Mouse (Mus musculus): ENCODE data around the gene Daam1. TPM values are rescaled to one million over a fixed set of nuclear protein-coding genes. Genes with fewer than 3 reads are reported as not detected.
A peak's percentile ranks its signal among the peaks of the same experiment; 100 is the strongest.

Gene Daam1
- polyA plus RNA-seq, 1 experiment from 2014 or later, result 5.0 TPM

- no peaks in the 10 kb centered on the region for H3K27me3 ChIP-seq (ENCODE audit: insufficient read depth, low read length)
- H3K9ac ChIP-seq (ENCODE audit: low read depth, low read length), result no peak overlapping the region
- peaks cover 21% of the 10 kb centered on the region for H3K36me3 ChIP-seq (ENCODE audit: insufficient read depth, low read length)
- no peaks in the 10 kb centered on the region for H3K9me3 ChIP-seq (replicated peaks; ENCODE audit: low read length)
- WGBS, result 88% methylated on average over 11 of the region's 11 CpGs
- no peak overlapping the region for H3K27ac ChIP-seq
- TF ChIP-seq CTCF (IDR thresholded peaks at IDR 0.05; ENCODE audit: low read depth), result no peak
- H3K4me3 ChIP-seq (replicated peaks; ENCODE audit: low read depth, low read length), result no peak overlapping the region
- 0 out of 2 replicates have a peak, but pooled peaks cover 4% of the 10 kb centered on the region for H3K4me1 ChIP-seq (replicated peaks; ENCODE audit: insufficient read depth, low read length)
- no peak overlapping the region for H3K4me2 ChIP-seq (ENCODE audit: low read length)
- ATAC-seq (replicated peaks; ENCODE audit: low FRiP score, low read depth) (no peak), DNase-seq (ENCODE audit: low spot score) (no peak)
These were observed 149.9 kb downstream of the Daam1 start for GRCm38 (mm10) chr12:71980746-71981145.

GRCm38 (mm10) chr12:71981250-71981649 is 150.4 kb downstream of the Daam1 start:
- peak; percentile 18 for DNase-seq (ENCODE audit: low spot score)
- no peak overlapping the region for H3K4me2 ChIP-seq (ENCODE audit: low read length)
- no peaks in the 10 kb centered on the region for H3K27me3 ChIP-seq (ENCODE audit: insufficient read depth, low read length)
- 0 out of 2 replicates have a peak, but pooled peaks cover under 1% of the 10 kb centered on the region for H3K4me1 ChIP-seq (replicated peaks; ENCODE audit: insufficient read depth, low read length)
- no peak overlapping the region for H3K4me3 ChIP-seq (replicated peaks; ENCODE audit: low read depth, low read length)
- no peak overlapping the region for H3K27ac ChIP-seq
- TF ChIP-seq CTCF (IDR thresholded peaks at IDR 0.05; ENCODE audit: low read depth), result no peak
- peaks cover 23% of the 10 kb centered on the region for H3K36me3 ChIP-seq (ENCODE audit: insufficient read depth, low read length)
- 65% methylated on average over 8 of the region's 8 CpGs for WGBS
- no peaks in the 10 kb centered on the region for H3K9me3 ChIP-seq (replicated peaks; ENCODE audit: low read length)
- no peak overlapping the region for H3K9ac ChIP-seq (ENCODE audit: low read depth, low read length)
- no peak for ATAC-seq (replicated peaks; ENCODE audit: low FRiP score, low read depth)

- no peak for TF ChIP-seq CTCF (IDR thresholded peaks at IDR 0.05; ENCODE audit: low read depth)
- no peak overlapping the region for H3K4me2 ChIP-seq (ENCODE audit: low read length)
- H3K27me3 ChIP-seq (ENCODE audit: insufficient read depth, low read length), result no peaks in the 10 kb centered on the region
- H3K9me3 ChIP-seq (replicated peaks; ENCODE audit: low read length), result no peaks in the 10 kb centered on the region
- H3K36me3 ChIP-seq (ENCODE audit: insufficient read depth, low read length), result peaks cover 23% of the 10 kb centered on the region
- DNase-seq (ENCODE audit: low spot score) (peak; percentile 8), ATAC-seq (replicated peaks; ENCODE audit: low FRiP score, low read depth) (no peak)
- 79% methylated on average over 5 of the region's 5 CpGs for WGBS
- H3K27ac ChIP-seq, result no peak overlapping the region
- H3K9ac ChIP-seq (ENCODE audit: low read depth, low read length), result no peak overlapping the region
- no peak overlapping the region for H3K4me3 ChIP-seq (replicated peaks; ENCODE audit: low read depth, low read length)
- no peaks in the 10 kb centered on the region for H3K4me1 ChIP-seq (replicated peaks; ENCODE audit: insufficient read depth, low read length)
These were observed 150.9 kb downstream of the Daam1 start for GRCm38 (mm10) chr12:71981791-71982190.

GRCm38 (mm10) chr12:71983102-71983715 is 152.3 kb downstream of the Daam1 start:
- ATAC-seq (replicated peaks; ENCODE audit: low FRiP score, low read depth), result no peak

GRCm38 (mm10) chr12:71987161-71987560 is 156.3 kb downstream of the Daam1 start:
- Histone ChIP-seq H3K36me3 (ENCODE audit: insufficient read depth, low read length) (peaks cover 40% of the 10 kb centered on the region), H3K4me1 (replicated peaks; ENCODE audit: insufficient read depth, low read length) (no peaks in the 10 kb centered on the region), H3K27ac (no peak overlapping the region), H3K27me3 (ENCODE audit: insufficient read depth, low read length) (no peaks in the 10 kb centered on the region), H3K4me3 (replicated peaks; ENCODE audit: low read depth, low read length) (no peak overlapping the region), H3K9ac (ENCODE audit: low read depth, low read length) (no peak overlapping the region), H3K9me3 (replicated peaks; ENCODE audit: low read length) (no peaks in the 10 kb centered on the region), H3K4me2 (ENCODE audit: low read length) (no peak overlapping the region)
- DNase-seq (ENCODE audit: low spot score) (peak; percentile 67), ATAC-seq (replicated peaks; ENCODE audit: low FRiP score, low read depth) (no peak)
- WGBS, result 78% methylated on average over 2 of the region's 2 CpGs
- no peak for TF ChIP-seq CTCF (IDR thresholded peaks at IDR 0.05; ENCODE audit: low read depth)

More at GRCm38 (mm10) chr12:71983102-71983715, 152.3 kb downstream of the Daam1 start:
- DNase-seq (ENCODE audit: low spot score), result no peak
- Histone ChIP-seq H3K9me3 (replicated peaks; ENCODE audit: low read length) (no peaks in the 10 kb centered on the region), H3K27me3 (ENCODE audit: insufficient read depth, low read length) (no peaks in the 10 kb centered on the region), H3K4me1 (replicated peaks; ENCODE audit: insufficient read depth, low read length) (no peaks in the 10 kb centered on the region), H3K36me3 (ENCODE audit: insufficient read depth, low read length) (peaks cover 23% of the 10 kb centered on the region), H3K4me3 (replicated peaks; ENCODE audit: low read depth, low read length) (no peak overlapping the region), H3K4me2 (ENCODE audit: low read length) (no peak overlapping the region), H3K27ac (no peak overlapping the region), H3K9ac (ENCODE audit: low read depth, low read length) (no peak overlapping the region)
- no peak for TF ChIP-seq CTCF (IDR thresholded peaks at IDR 0.05; ENCODE audit: low read depth)
- WGBS, result 81% methylated on average over 10 of the region's 10 CpGs

- no peak overlapping the region for H3K4me3 ChIP-seq (replicated peaks; ENCODE audit: low read depth, low read length)
- WGBS, result 88% methylated on average over 4 of the region's 4 CpGs
- no peaks in the 10 kb centered on the region for H3K4me1 ChIP-seq (replicated peaks; ENCODE audit: insufficient read depth, low read length)
- no peaks in the 10 kb centered on the region for H3K27me3 ChIP-seq (ENCODE audit: insufficient read depth, low read length)
- ATAC-seq (replicated peaks; ENCODE audit: low FRiP score, low read depth) (no peak), DNase-seq (ENCODE audit: low spot score) (no peak)
- no peak overlapping the region for H3K4me2 ChIP-seq (ENCODE audit: low read length)
- no peak overlapping the region for H3K9ac ChIP-seq (ENCODE audit: low read depth, low read length)
- H3K9me3 ChIP-seq (replicated peaks; ENCODE audit: low read length), result no peaks in the 10 kb centered on the region
- peaks cover 42% of the 10 kb centered on the region for H3K36me3 ChIP-seq (ENCODE audit: insufficient read depth, low read length)
- H3K27ac ChIP-seq, result no peak overlapping the region
- TF ChIP-seq CTCF (IDR thresholded peaks at IDR 0.05; ENCODE audit: low read depth), result no peak
These were observed 157.0 kb downstream of the Daam1 start for GRCm38 (mm10) chr12:71987885-71988284.

GRCm38 (mm10) chr12:71989596-71989995 is 158.7 kb downstream of the Daam1 start:
- Histone ChIP-seq H3K4me1 (replicated peaks; ENCODE audit: insufficient read depth, low read length) (no peaks in the 10 kb centered on the region), H3K9ac (ENCODE audit: low read depth, low read length) (no peak overlapping the region), H3K4me3 (replicated peaks; ENCODE audit: low read depth, low read length) (no peak overlapping the region), H3K9me3 (replicated peaks; ENCODE audit: low read length) (no peaks in the 10 kb centered on the region), H3K4me2 (ENCODE audit: low read length) (no peak overlapping the region), H3K36me3 (ENCODE audit: insufficient read depth, low read length) (peaks cover 33% of the 10 kb centered on the region), H3K27ac (no peak overlapping the region), H3K27me3 (ENCODE audit: insufficient read depth, low read length) (no peaks in the 10 kb centered on the region)
- WGBS, result 93% methylated on average over 17 of the region's 17 CpGs
- DNase-seq (ENCODE audit: low spot score), result no peak
- ATAC-seq (replicated peaks; ENCODE audit: low FRiP score, low read depth), result no peak
- TF ChIP-seq CTCF (IDR thresholded peaks at IDR 0.05; ENCODE audit: low read depth), result no peak
